ENCODE assay signal across 25 mouse cellular contexts in genomic region chr6:83696684-83697083, GRCm38 (mm10). TPM values are rescaled to one million over a fixed set of nuclear protein-coding genes. Genes with fewer than 3 reads are reported as not detected.
DNase-seq lines count a peak whose midpoint lies in the region; ATAC-seq and TF ChIP-seq lines count a peak whose summit lies in the region.
"Had no signal": no experiment of that assay in that cellular context is flagged by ENCODE, and none has a peak within 500 bp of the region (broad histone marks: within the 10 kb centered on the region; RNA-seq: fewer than 3 reads in every experiment).

No protein-coding gene starts in this region.

- no peaks in the 10 kb centered on the region for H3K4me1 ChIP-seq in limb, embryonic 11.5 days (ENCODE audit: control insufficient read depth, insufficient read depth, low read length)
- peaks cover 28% of the 10 kb centered on the region for H3K4me1 ChIP-seq in limb, embryonic 10.5 days
- H3K4me1 ChIP-seq in MEL (ENCODE audit: control insufficient read depth in 1 of 2, insufficient read depth in 2 of 2, low read length in 2 of 2), result peaks cover 2 to 17% of the 10 kb centered on the region in 2 experiments; a peak in 3 of 4 replicates
- H3K4me1 ChIP-seq: embryonic facial prominence, embryonic 12.5 days; forebrain, embryonic 15.5 days had no signal

- no peak for TF ChIP-seq RAD21 in MEL (IDR thresholded peaks at IDR 0.05; ENCODE audit: low read depth, low read length)

- TF ChIP-seq CTCF in MEL (IDR thresholded peaks at IDR 0.05 in 2 of 3, conservative IDR thresholded peaks at IDR 0.05 in 1 of 3; ENCODE audit: control insufficient read depth in 1 of 3, insufficient read depth in 1 of 3, low read depth in 2 of 3, low read length in 3 of 3, poor library complexity in 1 of 3, severe bottlenecking in 1 of 3), result no peak

- H3K79me2 ChIP-seq in MEL (ENCODE audit: control insufficient read depth, insufficient read depth, low read length, poor library complexity), result no peaks in the 10 kb centered on the region

- no peak overlapping the region for H3K9ac ChIP-seq in limb, embryonic 11.5 days (ENCODE audit: low read length)
- no peak overlapping the region for H3K9ac ChIP-seq in MEL (ENCODE audit: control insufficient read depth, low read depth, low read length, poor library complexity, severe bottlenecking)
- H3K9ac ChIP-seq: embryonic facial prominence, embryonic 12.5 days; forebrain, embryonic 15.5 days; hindbrain, embryonic 14.5 days had no signal

- TF ChIP-seq POLR2A in MEL (IDR thresholded peaks at IDR 0.05; ENCODE audit: control insufficient read depth in 1 of 2, insufficient read depth in 1 of 2, low read depth in 1 of 2, low read length in 2 of 2, poor library complexity in 1 of 2), result no peak

- no peaks in the 10 kb centered on the region for H3K36me3 ChIP-seq in limb, embryonic 11.5 days (ENCODE audit: control insufficient read depth, insufficient read depth, low read length)
- no peaks in the 10 kb centered on the region for H3K36me3 ChIP-seq in limb, embryonic 10.5 days
- peaks cover 0 to 3% of the 10 kb centered on the region in 2 experiments; a peak in 2 of 4 replicates for H3K36me3 ChIP-seq in MEL (ENCODE audit: control insufficient read depth in 1 of 2, insufficient read depth in 2 of 2, low read length in 2 of 2)
- H3K36me3 ChIP-seq: embryonic facial prominence, embryonic 12.5 days; forebrain, embryonic 15.5 days; heart, embryonic 10.5 days had no signal

- no peak overlapping the region for H3K4me3 ChIP-seq in limb, embryonic 11.5 days (ENCODE audit: low read depth, low read length)
- no peak overlapping the region for H3K4me3 ChIP-seq in limb, embryonic 10.5 days
- H3K4me3 ChIP-seq in MEL (ENCODE audit: control insufficient read depth in 1 of 2, insufficient read depth in 1 of 2, low read depth in 2 of 2, low read length in 2 of 2), result peak overlapping the region in 1 of 2 experiments; percentile 40; a peak in 1 of 4 replicates
- H3K4me3 ChIP-seq: embryonic facial prominence, embryonic 12.5 days; forebrain, embryonic 15.5 days; heart, embryonic 10.5 days had no signal

- peak in 1 of 2 experiments; percentile 25; a peak in 1 of 4 replicates for TF ChIP-seq EP300 in MEL (IDR thresholded peaks at IDR 0.05; ENCODE audit: low read depth in 1 of 2, low read length in 2 of 2)

- 0% methylated on average over 7 of the region's 7 CpGs for WGBS in limb, embryonic 11.5 days
- WGBS in limb, embryonic 10.5 days, result 2% methylated on average over 7 of the region's 7 CpGs

- H3K4me2 ChIP-seq in limb, embryonic 11.5 days (ENCODE audit: low read depth, severe bottlenecking), result no peak overlapping the region
- H3K4me2 ChIP-seq: embryonic facial prominence, embryonic 12.5 days; forebrain, embryonic 15.5 days; hindbrain, embryonic 14.5 days had no signal

- peaks cover 87% of the 10 kb centered on the region for H3K27me3 ChIP-seq in limb, embryonic 11.5 days (ENCODE audit: control insufficient read depth, insufficient read depth, low read length)
- H3K27me3 ChIP-seq in limb, embryonic 10.5 days (ENCODE audit: low read depth, poor library complexity, severe bottlenecking), result peaks cover 100% of the 10 kb centered on the region
- H3K27me3 ChIP-seq in MEL (ENCODE audit: control insufficient read depth in 1 of 2, insufficient read depth in 2 of 2, low read length in 2 of 2), result peaks cover 0 to 3% of the 10 kb centered on the region in 2 experiments; a peak in 1 of 4 replicates

- ATAC-seq in limb, embryonic 11.5 days (ENCODE audit: insufficient number of reproducible peaks, low FRiP score, low TSS enrichment, low read depth), result 0 out of 2 replicates have a peak, but pooled peaks have one; percentile 47
- ATAC-seq in granulocyte monocyte progenitor cell, adult 5-6 weeks (replicated peaks; ENCODE audit: poor library complexity, severe bottlenecking), result peak; percentile 68
- ATAC-seq: forebrain, embryonic 15.5 days had no signal

- DNase-seq in limb, embryonic 11.5 days (ENCODE audit: low spot score), result no peak
- no peak for DNase-seq in limb, embryonic 10.5 days (ENCODE audit: low spot score)
- peak; percentile 65 for DNase-seq in MEL (ENCODE audit: low read depth, low spot score)
- no peak for DNase-seq in embryo, embryonic 9.5 days (ENCODE audit: extremely low spot score)
- DNase-seq in embryo, embryonic 11 days, result no peak
- DNase-seq: adrenal gland, postnatal 10 days; cerebellum, adult 11-12 months; cerebellum, adult 9-11 months; cerebellum, postnatal 36 days; gastrocnemius, postnatal 36 days; heart, adult 18-20 months; heart, postnatal 10 days; heart, postnatal 4 days had no signal

- H3K9me3 ChIP-seq in limb, embryonic 11.5 days (ENCODE audit: control insufficient read depth, low read length), result no peaks in the 10 kb centered on the region
- no peaks in the 10 kb centered on the region for H3K9me3 ChIP-seq in limb, embryonic 10.5 days (replicated peaks)
- no peaks in the 10 kb centered on the region for H3K9me3 ChIP-seq in MEL (replicated peaks; ENCODE audit: insufficient read depth, low read length)
- H3K9me3 ChIP-seq: embryonic facial prominence, embryonic 12.5 days; forebrain, embryonic 15.5 days; heart, embryonic 10.5 days had no signal

- H3K27ac ChIP-seq in limb, embryonic 11.5 days (replicated peaks; ENCODE audit: low read depth, low read length), result no peak overlapping the region
- no peak overlapping the region for H3K27ac ChIP-seq in limb, embryonic 10.5 days
- H3K27ac ChIP-seq in MEL (ENCODE audit: control insufficient read depth, low read depth, low read length), result no peak overlapping the region
- H3K27ac ChIP-seq: embryonic facial prominence, embryonic 12.5 days; forebrain, embryonic 15.5 days; heart, embryonic 10.5 days; hindbrain, embryonic 14.5 days had no signal

TF ChIP-seq in MEL, 35 proteins besides CTCF, POLR2A, EP300 and RAD21:
- peak; percentile 42; the same call in 1 of the 2 replicates for TF ChIP-seq MAZ (IDR thresholded peaks at IDR 0.05; ENCODE audit: low read depth, low read length)
- TF ChIP-seq GATA1 (IDR thresholded peaks at IDR 0.05; ENCODE audit: low read depth, low read length), result peak; percentile 50; the same call in 1 of the 2 replicates
- TF ChIP-seq ZKSCAN1 (IDR thresholded peaks at IDR 0.05; ENCODE audit: low read depth, low read length), result no peak

RNA-seq across cellular contexts. Expression of gene Vax2, which starts 14.4 kb away (rescaled TPM):
- 1.5 and 2.7 TPM in 2 replicates for polyA plus RNA-seq in limb, embryonic 11.5 days (2014; fragmentation: Nextera tagmentation; extraction: Ambion mirVana)
- polyA plus RNA-seq in limb, embryonic 10.5 days (2016; fragmentation: Nextera tagmentation; extraction: Ambion mirVana), result 6.3 and 10.7 TPM in 2 replicates
- 0.39 and 0.46 TPM in 2 replicates for total RNA-seq in MEL (2012; rRNA removed)
- polyA plus RNA-seq in MEL (2012; ENCODE audit: insufficient read depth in 1 of 2, insufficient read length in 2 of 2, low read depth in 1 of 2, low replicate concordance in 2 of 2, missing spikeins in 1 of 2), result 1 to 10 TPM in 1 of 2 experiments, not detected in 1; 3.2 TPM
- total RNA-seq in granulocyte monocyte progenitor cell, adult 5-6 weeks (2014; fragmentation: Nextera tagmentation), result not detected in 2 replicates
- not detected in 2 replicates for total RNA-seq in granulocyte monocyte progenitor cell, adult 5-6 weeks (2017)
- total RNA-seq: adrenal gland, postnatal 10 days; adrenal gland, postnatal 4 days; CH12.LX; gastrocnemius, adult 8-10 months; gastrocnemius, postnatal 36 days; heart, adult 18-20 months; heart, postnatal 10 days; heart, postnatal 4 days had no signal
- polyA plus RNA-seq: heart, embryonic 10.5 days; heart, embryonic 14.5 days; hindbrain, embryonic 14.5 days had no signal

RNA-seq across cellular contexts. Expression of gene Cd207, which starts 19.0 kb away (rescaled TPM):
- polyA plus RNA-seq in limb, embryonic 11.5 days (2014; fragmentation: Nextera tagmentation; extraction: Ambion mirVana), result not detected in 2 replicates
- not detected in 2 replicates for polyA plus RNA-seq in limb, embryonic 10.5 days (2016; fragmentation: Nextera tagmentation; extraction: Ambion mirVana)
- not detected in 2 replicates for total RNA-seq in MEL (2012; rRNA removed)
- polyA plus RNA-seq in MEL (2012; ENCODE audit: insufficient read depth in 1 of 2, insufficient read length in 2 of 2, low read depth in 1 of 2, low replicate concordance in 2 of 2, missing spikeins in 1 of 2), result not detected
- not detected in 2 replicates for total RNA-seq in granulocyte monocyte progenitor cell, adult 5-6 weeks (2014; fragmentation: Nextera tagmentation)
- not detected in 2 replicates for total RNA-seq in granulocyte monocyte progenitor cell, adult 5-6 weeks (2017)
- total RNA-seq: CH12.LX; ES-E14; gastrocnemius, adult 8-10 months had no signal
- polyA plus RNA-seq: brain, embryonic 14.5 days; embryonic facial prominence, embryonic 12.5 days; forebrain, embryonic 11.5 days; forebrain, embryonic 15.5 days; heart, embryonic 10.5 days; hindbrain, embryonic 14.5 days had no signal

RNA-seq across cellular contexts. Expression of gene Clec4f, which starts 40.7 kb away (rescaled TPM):
- not detected in 2 replicates for polyA plus RNA-seq in limb, embryonic 11.5 days (2014; fragmentation: Nextera tagmentation; extraction: Ambion mirVana)
- polyA plus RNA-seq in limb, embryonic 10.5 days (2016; fragmentation: Nextera tagmentation; extraction: Ambion mirVana), result not detected in 2 replicates
- total RNA-seq in MEL (2012; rRNA removed), result not detected in 2 replicates
- polyA plus RNA-seq in MEL (2012; ENCODE audit: insufficient read depth in 1 of 2, insufficient read length in 2 of 2, low read depth in 1 of 2, low replicate concordance in 2 of 2, missing spikeins in 1 of 2), result not detected
- total RNA-seq in granulocyte monocyte progenitor cell, adult 5-6 weeks (2014; fragmentation: Nextera tagmentation), result not detected in 2 replicates
- total RNA-seq in granulocyte monocyte progenitor cell, adult 5-6 weeks (2017), result not detected in 2 replicates
- total RNA-seq: CH12.LX; ES-E14; gastrocnemius, adult 8-10 months; gastrocnemius, postnatal 36 days; heart, postnatal 10 days; heart, postnatal 4 days had no signal
- polyA plus RNA-seq: brain, embryonic 14.5 days; embryonic facial prominence, embryonic 12.5 days; forebrain, embryonic 11.5 days; forebrain, embryonic 15.5 days; heart, embryonic 10.5 days; hindbrain, embryonic 14.5 days had no signal

RNA-seq across cellular contexts. Expression of gene Atp6v1b1, which starts 46.1 kb away (rescaled TPM):
- 0.27 TPM in 1 of 2 replicates, not detected in the other for polyA plus RNA-seq in limb, embryonic 11.5 days (2014; fragmentation: Nextera tagmentation; extraction: Ambion mirVana)
- not detected in 2 replicates for polyA plus RNA-seq in limb, embryonic 10.5 days (2016; fragmentation: Nextera tagmentation; extraction: Ambion mirVana)
- not detected in 2 replicates for total RNA-seq in MEL (2012; rRNA removed)
- under 1 TPM in 1 of 2 experiments, not detected in 1; 0.08 TPM for polyA plus RNA-seq in MEL (2012; ENCODE audit: insufficient read depth in 1 of 2, insufficient read length in 2 of 2, low read depth in 1 of 2, low replicate concordance in 2 of 2, missing spikeins in 1 of 2)
- total RNA-seq in granulocyte monocyte progenitor cell, adult 5-6 weeks (2014; fragmentation: Nextera tagmentation), result not detected in 2 replicates
- total RNA-seq in granulocyte monocyte progenitor cell, adult 5-6 weeks (2017), result not detected in 2 replicates
- total RNA-seq: adrenal gland, postnatal 10 days; CH12.LX; ES-E14; gastrocnemius, adult 8-10 months; gastrocnemius, postnatal 36 days; heart, postnatal 10 days; heart, postnatal 4 days had no signal
- polyA plus RNA-seq: forebrain, embryonic 11.5 days; heart, embryonic 10.5 days; heart, embryonic 14.5 days; hindbrain, embryonic 14.5 days had no signal
